7 mouse cellular contexts compared by ENCODE assay signal in the genomic region with DNA sequence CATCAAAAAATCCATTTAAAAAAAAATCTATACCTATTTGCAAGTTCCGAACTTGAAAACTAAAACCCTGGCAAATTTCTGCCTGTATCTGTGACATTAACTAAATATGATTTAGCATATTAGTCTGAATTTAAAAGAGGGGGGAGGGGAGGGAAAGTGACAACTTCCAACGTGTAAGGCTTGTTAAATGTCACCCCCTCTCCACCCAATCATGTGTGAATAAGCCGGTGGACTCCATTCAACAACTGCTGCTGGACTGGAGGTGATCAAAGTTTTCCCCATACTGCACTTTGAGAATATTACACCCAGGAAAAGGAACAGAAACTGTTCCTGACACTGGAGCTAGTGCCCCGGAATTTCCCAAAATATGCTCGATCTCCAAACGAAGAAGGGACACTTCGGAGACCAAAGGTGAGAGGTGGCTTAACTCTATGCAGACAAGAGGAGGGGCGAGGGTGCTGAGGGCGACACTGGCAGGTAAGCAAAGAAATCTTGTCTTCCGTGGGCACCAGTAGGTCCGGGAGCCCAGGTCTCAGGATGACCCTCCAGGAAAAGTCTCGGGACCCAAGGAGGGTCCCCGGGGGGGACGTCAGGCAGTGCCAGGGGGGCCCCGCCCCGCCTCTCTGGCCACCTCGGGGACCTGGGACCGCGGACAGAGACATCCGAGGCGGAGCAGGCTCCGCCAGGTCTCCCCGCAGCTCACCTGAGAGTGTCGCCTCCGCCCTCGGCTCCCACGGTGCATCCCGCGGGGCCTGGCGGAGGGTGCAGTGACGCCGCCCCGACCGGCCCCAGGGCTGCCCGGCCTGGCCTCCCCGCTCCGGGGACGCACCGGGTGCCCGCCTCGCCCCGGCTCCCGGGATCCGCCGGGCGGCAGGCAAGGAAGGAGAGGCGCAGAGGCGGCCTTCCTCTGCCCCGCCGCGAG. TPM values are rescaled to one million over a fixed set of nuclear protein-coding genes. Genes with fewer than 3 reads are reported as not detected.
A peak's percentile ranks its signal among the peaks of the same experiment; 100 is the strongest.
DNase-seq lines count a peak whose midpoint lies in the region; ATAC-seq and TF ChIP-seq lines count a peak whose summit lies in the region.

No protein-coding gene starts in this region.

- H3K79me2 ChIP-seq in MEL (ENCODE audit: control insufficient read depth, insufficient read depth, low read length, poor library complexity): peaks cover 14% of the 10 kb centered on the region

- H3K4me2 ChIP-seq in hindbrain, embryonic 15.5 days: peak overlapping the region; percentile 59

- TF ChIP-seq POLR2A in MEL (IDR thresholded peaks at IDR 0.05; ENCODE audit: control insufficient read depth in 1 of 2, insufficient read depth in 1 of 2, low read depth in 1 of 2, low read length in 2 of 2, poor library complexity in 1 of 2): no peak

- peak overlapping the region; percentile 92 for H3K4me3 ChIP-seq in layer of hippocampus, adult 2 months
- peak overlapping the region; percentile 63 to 95 for H3K4me3 ChIP-seq in MEL (ENCODE audit: control insufficient read depth in 1 of 2, insufficient read depth in 1 of 2, low read depth in 2 of 2, low read length in 2 of 2)
- H3K4me3 ChIP-seq in hindbrain, embryonic 15.5 days: peak overlapping the region; percentile 100

- no peaks in the 10 kb centered on the region for H3K9me3 ChIP-seq in MEL (replicated peaks; ENCODE audit: insufficient read depth, low read length)
- no peaks in the 10 kb centered on the region for H3K9me3 ChIP-seq in hindbrain, embryonic 15.5 days

- H3K27ac ChIP-seq in layer of hippocampus, adult 2 months: peak overlapping the region; percentile 98
- H3K27ac ChIP-seq in MEL (ENCODE audit: control insufficient read depth, low read depth, low read length): peak overlapping the region; percentile 62
- H3K27ac ChIP-seq in hindbrain, embryonic 15.5 days (replicated peaks): peak overlapping the region; percentile 97

- TF ChIP-seq EP300 in MEL (IDR thresholded peaks at IDR 0.05; ENCODE audit: low read depth in 1 of 2, low read length in 2 of 2): no peak

- H3K27me3 ChIP-seq in MEL (ENCODE audit: control insufficient read depth in 1 of 2, insufficient read depth in 2 of 2, low read length in 2 of 2): no peaks in the 10 kb centered on the region
- H3K27me3 ChIP-seq in hindbrain, embryonic 15.5 days: no peaks in the 10 kb centered on the region

- H3K36me3 ChIP-seq in MEL (ENCODE audit: control insufficient read depth in 1 of 2, insufficient read depth in 2 of 2, low read length in 2 of 2): peaks cover 0 to 11% of the 10 kb centered on the region in 2 experiments; a peak in 2 of 4 replicates
- H3K36me3 ChIP-seq in hindbrain, embryonic 15.5 days: no peaks in the 10 kb centered on the region

- TF ChIP-seq RAD21 in MEL (IDR thresholded peaks at IDR 0.05; ENCODE audit: low read depth, low read length): no peak

- WGBS in hindbrain, embryonic 15.5 days: 2% methylated on average over 36 of the region's 51 CpGs

- peak; percentile 72 for ATAC-seq in hindbrain, embryonic 15.5 days (ENCODE audit: low FRiP score, low read depth)

- H3K4me1 ChIP-seq in MEL (ENCODE audit: control insufficient read depth in 1 of 2, insufficient read depth in 2 of 2, low read length in 2 of 2): peaks cover 7 to 9% of the 10 kb centered on the region in 2 experiments
- peaks cover 25% of the 10 kb centered on the region for H3K4me1 ChIP-seq in hindbrain, embryonic 15.5 days (replicated peaks)

- peak in 1 of 2 experiments; percentile 5 for DNase-seq in layer of hippocampus, adult 2 months (ENCODE audit: low spot score in 2 of 2)
- no peak for DNase-seq in layer of hippocampus, postnatal 14 days (ENCODE audit: low spot score in 2 of 2)
- peak; percentile 73 for DNase-seq in MEL (ENCODE audit: low read depth, low spot score)
- peak; percentile 20 for DNase-seq in c-Kit-positive CD71-negative TER-119-negative erythroid progenitor cells, embryonic 14.5 days (ENCODE audit: low read depth)
- peak; percentile 10 for DNase-seq in lung, postnatal 25 days (ENCODE audit: low spot score)
- peak; percentile 55 for DNase-seq in yolk sac, embryonic 10.5 days (ENCODE audit: low spot score)

- no peak for TF ChIP-seq CTCF in layer of hippocampus, adult 2 months (conservative IDR thresholded peaks at IDR 0.05)
- no peak for TF ChIP-seq CTCF in MEL (IDR thresholded peaks at IDR 0.05 in 2 of 3, conservative IDR thresholded peaks at IDR 0.05 in 1 of 3; ENCODE audit: control insufficient read depth in 1 of 3, insufficient read depth in 1 of 3, low read depth in 2 of 3, low read length in 3 of 3, poor library complexity in 1 of 3, severe bottlenecking in 1 of 3)

- peak overlapping the region; percentile 94 for H3K9ac ChIP-seq in MEL (ENCODE audit: control insufficient read depth, low read depth, low read length, poor library complexity, severe bottlenecking)
- H3K9ac ChIP-seq in hindbrain, embryonic 15.5 days: peak overlapping the region; percentile 99

TF ChIP-seq in MEL, 35 proteins besides CTCF, POLR2A, EP300 and RAD21:
- TF ChIP-seq CHD1 (IDR thresholded peaks at IDR 0.05; ENCODE audit: low read depth, low read length) (0 out of 2 replicates have a peak, but pooled peaks have one; percentile 3), SIN3A (IDR thresholded peaks at IDR 0.05; ENCODE audit: low read length) (peak; percentile 78), GABPA (IDR thresholded peaks at IDR 0.05; ENCODE audit: low read depth, low read length) (no peak), MXI1 (IDR thresholded peaks at IDR 0.05; ENCODE audit: low read depth, low read length) (peak; percentile 86), CHD2 (IDR thresholded peaks at IDR 0.05; ENCODE audit: low read length) (peak; percentile 48), ZKSCAN1 (IDR thresholded peaks at IDR 0.05; ENCODE audit: low read depth, low read length) (no peak), TBP (IDR thresholded peaks at IDR 0.05; ENCODE audit: low read depth, low read length) (no peak), UBTF (IDR thresholded peaks at IDR 0.05; ENCODE audit: borderline replicate concordance, insufficient read depth, low read depth, low read length) (0 out of 2 replicates have a peak, but pooled peaks have one; percentile 23), JUND (IDR thresholded peaks at IDR 0.05; ENCODE audit: low read depth, low read length) (no peak)

RNA-seq across cellular contexts. Expression of a gene that starts 0.6 kb away (rescaled TPM):
- 10 to 100 TPM; 48.9 to 52.1 TPM for total RNA-seq in layer of hippocampus, adult 2 months (2021)
- 10 to 100 TPM; 39.8 to 43.0 TPM for total RNA-seq in layer of hippocampus, postnatal 14 days (2021)
- 4.3 and 5.7 TPM in 2 replicates for total RNA-seq in MEL (2012; rRNA removed)
- 100 to 1,000 TPM in 1 of 2 experiments, 1 to 10 TPM in 1; 9.7 to 110 TPM for polyA plus RNA-seq in MEL (2012; ENCODE audit: insufficient read depth in 1 of 2, insufficient read length in 2 of 2, low read depth in 1 of 2, low replicate concordance in 2 of 2, missing spikeins in 1 of 2)
- polyA plus RNA-seq in hindbrain, embryonic 15.5 days (2015; fragmentation: Nextera tagmentation; extraction: Ambion mirVana): 9.4 and 11.2 TPM in 2 replicates

Comparison
In these comparisons a context has a peak if more than half of its experiments do, and no peak if none do; other contexts are left out.
1. DNase-seq: peak in MEL (single experiment), c-Kit-positive CD71-negative TER-119-negative erythroid progenitor cells, embryonic 14.5 days (single experiment), lung, postnatal 25 days (single experiment) and yolk sac, embryonic 10.5 days (single experiment); none in layer of hippocampus, postnatal 14 days (0 of 2).
2. Peak in every context shown above with its lines, with median percentiles within 50 percentile points of each other: H3K27ac ChIP-seq and H3K4me3 ChIP-seq.